Mouse (Mus musculus): Measurements from ENCODE around the gene St3gal3.

Gene St3gal3

GRCm38 (mm10) chr4:118059816-118060475 is 74.8 kb downstream of the St3gal3 start:
- TF ChIP-seq GATA4 (IDR thresholded peaks at IDR 0.05; ENCODE audit: insufficient replicate concordance, low read length) = no peak

GRCm38 (mm10) chr4:118058116-118058677 is 76.5 kb downstream of the St3gal3 start:
- no peak for TF ChIP-seq GATA4 (IDR thresholded peaks at IDR 0.05; ENCODE audit: insufficient replicate concordance, low read length)

- no peak for TF ChIP-seq GATA4 (IDR thresholded peaks at IDR 0.05; ENCODE audit: insufficient replicate concordance, low read length)
Observed at GRCm38 (mm10) chr4:118057076-118057475, 77.6 kb downstream of the St3gal3 start.

GRCm38 (mm10) chr4:118054615-118055014 is 80.1 kb downstream of the St3gal3 start:
- no peak for TF ChIP-seq GATA4 (IDR thresholded peaks at IDR 0.05; ENCODE audit: insufficient replicate concordance, low read length)

- no peak for TF ChIP-seq GATA4 (IDR thresholded peaks at IDR 0.05; ENCODE audit: insufficient replicate concordance, low read length)
Observed at GRCm38 (mm10) chr4:118053904-118054303, 80.8 kb downstream of the St3gal3 start.

- TF ChIP-seq GATA4 (IDR thresholded peaks at IDR 0.05; ENCODE audit: insufficient replicate concordance, low read length) = no peak
Observed at GRCm38 (mm10) chr4:118049606-118050302, 85.0 kb downstream of the St3gal3 start.

GRCm38 (mm10) chr4:118044510-118044909 is 90.2 kb downstream of the St3gal3 start:
- TF ChIP-seq GATA4 (IDR thresholded peaks at IDR 0.05; ENCODE audit: insufficient replicate concordance, low read length) = no peak

- TF ChIP-seq GATA4 (IDR thresholded peaks at IDR 0.05; ENCODE audit: insufficient replicate concordance, low read length) = no peak
Observed at GRCm38 (mm10) chr4:118043331-118044002, 91.2 kb downstream of the St3gal3 start.

- TF ChIP-seq GATA4 (IDR thresholded peaks at IDR 0.05; ENCODE audit: insufficient replicate concordance, low read length) = no peak
Observed at GRCm38 (mm10) chr4:118042671-118043320, 91.9 kb downstream of the St3gal3 start.

GRCm38 (mm10) chr4:118041145-118041544 is 93.6 kb downstream of the St3gal3 start:
- TF ChIP-seq GATA4 (IDR thresholded peaks at IDR 0.05; ENCODE audit: insufficient replicate concordance, low read length) = no peak

- no peak for TF ChIP-seq GATA4 (IDR thresholded peaks at IDR 0.05; ENCODE audit: insufficient replicate concordance, low read length)
Observed at GRCm38 (mm10) chr4:118040650-118041049, 94.1 kb downstream of the St3gal3 start.

GRCm38 (mm10) chr4:118039964-118040363 is 94.8 kb downstream of the St3gal3 start:
- TF ChIP-seq GATA4 (IDR thresholded peaks at IDR 0.05; ENCODE audit: insufficient replicate concordance, low read length) = no peak

- no peak for TF ChIP-seq GATA4 (IDR thresholded peaks at IDR 0.05; ENCODE audit: insufficient replicate concordance, low read length)
Observed at GRCm38 (mm10) chr4:118038023-118038422, 96.7 kb downstream of the St3gal3 start.

- no peak for TF ChIP-seq GATA4 (IDR thresholded peaks at IDR 0.05; ENCODE audit: insufficient replicate concordance, low read length)
Observed at GRCm38 (mm10) chr4:118037406-118037805, 97.3 kb downstream of the St3gal3 start.

- no peak for TF ChIP-seq GATA4 (IDR thresholded peaks at IDR 0.05; ENCODE audit: insufficient replicate concordance, low read length)
Observed at GRCm38 (mm10) chr4:118036531-118036930, 98.2 kb downstream of the St3gal3 start.
